Mouse (Mus musculus): Measurements from ENCODE around the gene Tmprss15. TPM values are rescaled to one million over a fixed set of nuclear protein-coding genes. Genes with fewer than 3 reads are reported as not detected.

Tmprss15 gene
- total RNA-seq (2012; rRNA removed) (not detected in 2 replicates), polyA plus RNA-seq (2012; ENCODE audit: insufficient read depth in 1 of 2, insufficient read length in 2 of 2, low read depth in 1 of 2, low replicate concordance in 2 of 2, missing spikeins in 1 of 2) (not detected)

DNA sequence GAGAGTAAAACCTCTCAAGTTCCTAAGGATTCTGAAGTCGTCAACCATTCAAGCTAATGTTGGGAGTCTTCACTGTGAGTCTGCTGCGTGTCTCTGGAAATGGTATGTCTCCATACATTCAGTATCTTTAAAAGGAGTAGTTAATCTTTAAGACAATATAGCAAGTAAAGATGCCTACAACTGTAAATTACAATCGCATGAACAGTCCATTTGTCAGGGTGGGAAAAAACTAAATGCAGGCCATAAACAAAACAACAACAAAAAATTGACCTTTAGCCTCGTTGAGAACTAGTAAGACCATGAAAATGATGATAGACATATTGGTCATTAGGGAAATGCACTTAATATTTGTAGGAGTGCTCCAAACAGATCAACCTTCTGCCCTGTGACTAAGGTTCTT is at the start of gene Tmprss15:
Tmprss15 (minus strand) TSS at position 101 of the 400 bp plus-strand sequence.
- H3K9me3 ChIP-seq (replicated peaks; ENCODE audit: insufficient read depth, low read length): no peaks in the 10 kb centered on the region
- no peak for DNase-seq (ENCODE audit: low read depth, low spot score)
- TF ChIP-seq ETS1 (IDR thresholded peaks at IDR 0.05; ENCODE audit: low read depth, low read length) (no peak), KAT2A (conservative IDR thresholded peaks at IDR 0.05; ENCODE audit: low read depth, low read length) (no peak), JUND (IDR thresholded peaks at IDR 0.05; ENCODE audit: low read depth, low read length) (no peak), TAL1 (IDR thresholded peaks at IDR 0.05; ENCODE audit: low read length) (no peak), USF2 (IDR thresholded peaks at IDR 0.05; ENCODE audit: borderline replicate concordance in 1 of 2, insufficient read depth in 1 of 2, low read depth in 1 of 2, low read length in 2 of 2) (no peak), SMC3 (IDR thresholded peaks at IDR 0.05; ENCODE audit: low read depth, low read length) (no peak), ZC3H11A (IDR thresholded peaks at IDR 0.05; ENCODE audit: low read depth, low read length) (no peak), ZMIZ1 (IDR thresholded peaks at IDR 0.05; ENCODE audit: low read depth, low read length) (no peak), MAX (IDR thresholded peaks at IDR 0.05; ENCODE audit: low read length) (no peak), EP300 (IDR thresholded peaks at IDR 0.05; ENCODE audit: low read depth in 1 of 2, low read length in 2 of 2) (no peak), GABPA (IDR thresholded peaks at IDR 0.05; ENCODE audit: low read depth, low read length) (no peak), MYB (IDR thresholded peaks at IDR 0.05; ENCODE audit: low read depth, low read length) (no peak), MAZ (IDR thresholded peaks at IDR 0.05; ENCODE audit: low read depth, low read length) (no peak), RCOR1 (IDR thresholded peaks at IDR 0.05; ENCODE audit: low read depth, low read length) (no peak), UBTF (IDR thresholded peaks at IDR 0.05; ENCODE audit: borderline replicate concordance, insufficient read depth, low read depth, low read length) (no peak), MEF2A (IDR thresholded peaks at IDR 0.05; ENCODE audit: extremely low read depth, insufficient replicate concordance, low read depth, low read length, poor library complexity, severe bottlenecking) (no peak), NELFE (IDR thresholded peaks at IDR 0.05; ENCODE audit: low read depth, low read length) (no peak), BHLHE40 (IDR thresholded peaks at IDR 0.05; ENCODE audit: borderline replicate concordance, low read depth, low read length) (no peak)
- no peaks in the 10 kb centered on the region for H3K27me3 ChIP-seq (ENCODE audit: control insufficient read depth in 1 of 2, insufficient read depth in 2 of 2, low read length in 2 of 2)
- no peaks in the 10 kb centered on the region; a peak in 1 of 4 replicates for H3K36me3 ChIP-seq (ENCODE audit: control insufficient read depth in 1 of 2, insufficient read depth in 2 of 2, low read length in 2 of 2)
- no peaks in the 10 kb centered on the region for H3K79me2 ChIP-seq (ENCODE audit: control insufficient read depth, insufficient read depth, low read length, poor library complexity)
- H3K4me3 ChIP-seq (ENCODE audit: control insufficient read depth in 1 of 2, insufficient read depth in 1 of 2, low read depth in 2 of 2, low read length in 2 of 2): no peak within 1 kb of the TSS
- no peak within 1 kb of the TSS for H3K9ac ChIP-seq (ENCODE audit: control insufficient read depth, low read depth, low read length, poor library complexity, severe bottlenecking)
- no peak within 1 kb of the TSS for H3K27ac ChIP-seq (ENCODE audit: control insufficient read depth, low read depth, low read length)
- H3K4me1 ChIP-seq (ENCODE audit: control insufficient read depth in 1 of 2, insufficient read depth in 2 of 2, low read length in 2 of 2): no peaks in the 10 kb centered on the region

- Histone ChIP-seq H3K9ac (ENCODE audit: control insufficient read depth, low read depth, low read length, poor library complexity, severe bottlenecking) (no peak overlapping the region), H3K27me3 (ENCODE audit: control insufficient read depth in 1 of 2, insufficient read depth in 2 of 2, low read length in 2 of 2) (no peaks in the 10 kb centered on the region), H3K27ac (ENCODE audit: control insufficient read depth, low read depth, low read length) (no peak overlapping the region), H3K9me3 (replicated peaks; ENCODE audit: insufficient read depth, low read length) (no peaks in the 10 kb centered on the region), H3K4me3 (ENCODE audit: control insufficient read depth in 1 of 2, insufficient read depth in 1 of 2, low read depth in 2 of 2, low read length in 2 of 2) (no peak overlapping the region), H3K36me3 (ENCODE audit: control insufficient read depth in 1 of 2, insufficient read depth in 2 of 2, low read length in 2 of 2) (peaks cover 0 to 2% of the 10 kb centered on the region in 2 experiments; a peak in 2 of 4 replicates), H3K4me1 (ENCODE audit: control insufficient read depth in 1 of 2, insufficient read depth in 2 of 2, low read length in 2 of 2) (peaks cover 0 to 7% of the 10 kb centered on the region in 2 experiments; a peak in 3 of 4 replicates), H3K79me2 (ENCODE audit: control insufficient read depth, insufficient read depth, low read length, poor library complexity) (no peaks in the 10 kb centered on the region)
- DNase-seq (ENCODE audit: low read depth, low spot score): no peak
- TF ChIP-seq SMC3 (IDR thresholded peaks at IDR 0.05; ENCODE audit: low read depth, low read length) (no peak), KAT2A (conservative IDR thresholded peaks at IDR 0.05; ENCODE audit: low read depth, low read length) (no peak), USF1 (IDR thresholded peaks at IDR 0.05; ENCODE audit: low read depth, low read length) (no peak), TCF12 (IDR thresholded peaks at IDR 0.05; ENCODE audit: low read depth, low read length) (no peak), RCOR1 (IDR thresholded peaks at IDR 0.05; ENCODE audit: low read depth, low read length) (no peak), ZKSCAN1 (IDR thresholded peaks at IDR 0.05; ENCODE audit: low read depth, low read length) (no peak), BHLHE40 (IDR thresholded peaks at IDR 0.05; ENCODE audit: borderline replicate concordance, low read depth, low read length) (no peak), CHD1 (IDR thresholded peaks at IDR 0.05; ENCODE audit: low read depth, low read length) (no peak), POLR2AphosphoS5 (IDR thresholded peaks at IDR 0.05; ENCODE audit: borderline replicate concordance, low read depth, low read length) (no peak), NELFE (IDR thresholded peaks at IDR 0.05; ENCODE audit: low read depth, low read length) (no peak), ZNF384 (IDR thresholded peaks at IDR 0.05; ENCODE audit: low read depth, low read length) (no peak), TAL1 (IDR thresholded peaks at IDR 0.05; ENCODE audit: low read length) (no peak), GATA1 (IDR thresholded peaks at IDR 0.05; ENCODE audit: low read depth, low read length) (no peak), GABPA (IDR thresholded peaks at IDR 0.05; ENCODE audit: low read depth, low read length) (no peak), UBTF (IDR thresholded peaks at IDR 0.05; ENCODE audit: borderline replicate concordance, insufficient read depth, low read depth, low read length) (no peak), POLR2AphosphoS2 (IDR thresholded peaks at IDR 0.05; ENCODE audit: low read length) (no peak), ELF1 (IDR thresholded peaks at IDR 0.05; ENCODE audit: low read depth, low read length) (no peak), NRF1 (IDR thresholded peaks at IDR 0.05; ENCODE audit: insufficient read depth, low read depth, low read length, poor library complexity, severe bottlenecking) (no peak)
Measured at GRCm38 (mm10) chr16:79114879-79115278, 24.0 kb upstream of the Tmprss15 start.

Data from MEL (cell line).